In genomic region chr11:54812812-54813516, GRCm38 (mm10) we compare ENCODE assay signal across 11 mouse cellular contexts. TPM values are rescaled to one million over a fixed set of nuclear protein-coding genes. Genes with fewer than 3 reads are reported as not detected.
DNase-seq lines count a peak whose midpoint lies in the region; ATAC-seq lines count a peak whose summit lies in the region.
"Had no signal": no experiment of that assay in that cellular context is flagged by ENCODE, and none has a peak within 500 bp of the region (broad histone marks: within the 10 kb centered on the region; RNA-seq: fewer than 3 reads in every experiment).

No protein-coding gene starts in this region.

- peaks cover 25% of the 10 kb centered on the region for H3K4me1 ChIP-seq in embryonic facial prominence, embryonic 10.5 days
- peaks cover 10% of the 10 kb centered on the region for H3K4me1 ChIP-seq in midbrain, embryonic 14.5 days (ENCODE audit: control insufficient read depth, insufficient read depth, low read length)
- no peaks in the 10 kb centered on the region for H3K4me1 ChIP-seq in kidney, embryonic 14.5 days (ENCODE audit: control insufficient read depth, insufficient read depth, low read length)
- H3K4me1 ChIP-seq: embryonic facial prominence, embryonic 12.5 days had no signal

- no peaks in the 10 kb centered on the region for H3K27me3 ChIP-seq in embryonic facial prominence, embryonic 10.5 days (replicated peaks; ENCODE audit: low read depth, poor library complexity, severe bottlenecking)
- H3K27me3 ChIP-seq in midbrain, embryonic 14.5 days (ENCODE audit: control insufficient read depth, insufficient read depth, low read length) = no peaks in the 10 kb centered on the region
- no peaks in the 10 kb centered on the region for H3K27me3 ChIP-seq in kidney, embryonic 14.5 days (ENCODE audit: control insufficient read depth, insufficient read depth, low read length)
- H3K27me3 ChIP-seq: embryonic facial prominence, embryonic 12.5 days had no signal

- H3K36me3 ChIP-seq in embryonic facial prominence, embryonic 10.5 days (replicated peaks) = no peaks in the 10 kb centered on the region
- H3K36me3 ChIP-seq in midbrain, embryonic 14.5 days (ENCODE audit: control insufficient read depth, insufficient read depth, low read length) = no peaks in the 10 kb centered on the region
- no peaks in the 10 kb centered on the region for H3K36me3 ChIP-seq in kidney, embryonic 14.5 days (ENCODE audit: control insufficient read depth, insufficient read depth, low read length)
- H3K36me3 ChIP-seq: embryonic facial prominence, embryonic 12.5 days; G1E had no signal

- no peak overlapping the region for H3K9ac ChIP-seq in midbrain, embryonic 14.5 days (replicated peaks; ENCODE audit: low read length)
- H3K9ac ChIP-seq in kidney, embryonic 14.5 days (ENCODE audit: low read depth, low read length) = no peak overlapping the region
- H3K9ac ChIP-seq: embryonic facial prominence, embryonic 12.5 days had no signal

- DNase-seq in Muller cell, postnatal 12 days (ENCODE audit: inconsistent ontology term) = peak; percentile 72
- peak; percentile 25 for DNase-seq in embryonic facial prominence, embryonic 10.5 days (ENCODE audit: low spot score)
- peak; percentile 41 for DNase-seq in layer of hippocampus, adult 11-12 months (ENCODE audit: low spot score)
- peak; percentile 75 for DNase-seq in midbrain, embryonic 14.5 days
- DNase-seq in thymus, adult 18-20 months = no peak
- no peak for DNase-seq in spleen, postnatal 10 days (ENCODE audit: low spot score in 2 of 2)
- no peak for DNase-seq in kidney, adult 8-10 months
- DNase-seq: kidney, postnatal 10 days had no signal

- H3K27ac ChIP-seq in embryonic facial prominence, embryonic 10.5 days (replicated peaks) = peak overlapping the region; percentile 55; the same call in 1 of the 2 replicates
- peak overlapping the region; percentile 64 for H3K27ac ChIP-seq in midbrain, embryonic 14.5 days (replicated peaks; ENCODE audit: low read depth, low read length)
- no peak overlapping the region for H3K27ac ChIP-seq in kidney, embryonic 14.5 days (ENCODE audit: low read depth, low read length)
- H3K27ac ChIP-seq: embryonic facial prominence, embryonic 12.5 days had no signal

- no peak overlapping the region for H3K4me2 ChIP-seq in midbrain, embryonic 14.5 days (ENCODE audit: low read length)
- H3K4me2 ChIP-seq in kidney, embryonic 14.5 days (replicated peaks; ENCODE audit: low read depth, low read length) = no peak overlapping the region
- H3K4me2 ChIP-seq: embryonic facial prominence, embryonic 12.5 days had no signal

- peak; percentile 66; the same call in 1 of the 2 replicates for ATAC-seq in midbrain, embryonic 14.5 days (ENCODE audit: low FRiP score, low TSS enrichment)
- no peak for ATAC-seq in kidney, embryonic 14.5 days (ENCODE audit: low FRiP score, low TSS enrichment)

- no peak overlapping the region for H3K4me3 ChIP-seq in embryonic facial prominence, embryonic 10.5 days
- H3K4me3 ChIP-seq in midbrain, embryonic 14.5 days (replicated peaks; ENCODE audit: low read depth, low read length) = no peak overlapping the region
- H3K4me3 ChIP-seq in kidney, embryonic 14.5 days (ENCODE audit: low read length) = no peak overlapping the region
- H3K4me3 ChIP-seq: embryonic facial prominence, embryonic 12.5 days had no signal

- H3K9me3 ChIP-seq in embryonic facial prominence, embryonic 10.5 days = no peaks in the 10 kb centered on the region
- no peaks in the 10 kb centered on the region for H3K9me3 ChIP-seq in midbrain, embryonic 14.5 days (ENCODE audit: control insufficient read depth, low read length)
- H3K9me3 ChIP-seq in kidney, embryonic 14.5 days (ENCODE audit: control insufficient read depth, low read length) = no peaks in the 10 kb centered on the region
- H3K9me3 ChIP-seq: embryonic facial prominence, embryonic 12.5 days; G1E had no signal

- WGBS in embryonic facial prominence, embryonic 10.5 days = 62% methylated on average over 8 of the region's 8 CpGs
- 8% methylated on average over 8 of the region's 8 CpGs for WGBS in midbrain, embryonic 14.5 days
- 64% methylated on average over 8 of the region's 8 CpGs for WGBS in kidney, embryonic 14.5 days

RNA-seq across cellular contexts. Expression of gene Cdc42se2, which starts 25.5 kb away (rescaled TPM):
- 144 and 160 TPM in 2 replicates for polyA plus RNA-seq in embryonic facial prominence, embryonic 10.5 days (2016; fragmentation: Nextera tagmentation; extraction: Ambion mirVana)
- polyA plus RNA-seq in midbrain, embryonic 14.5 days (2014; fragmentation: Nextera tagmentation; extraction: Ambion mirVana) = 147 and 201 TPM in 2 replicates
- 59.3 and 110 TPM in 2 replicates for polyA plus RNA-seq in kidney, embryonic 14.5 days (2014; fragmentation: Nextera tagmentation; extraction: Ambion mirVana)

RNA-seq across cellular contexts. Expression of gene Lyrm7, which starts 47.8 kb away (rescaled TPM):
- 6.7 and 6.9 TPM in 2 replicates for polyA plus RNA-seq in embryonic facial prominence, embryonic 10.5 days (2016; fragmentation: Nextera tagmentation; extraction: Ambion mirVana)
- polyA plus RNA-seq in midbrain, embryonic 14.5 days (2014; fragmentation: Nextera tagmentation; extraction: Ambion mirVana) = 14.4 and 15.6 TPM in 2 replicates
- 6.7 and 9.6 TPM in 2 replicates for polyA plus RNA-seq in kidney, embryonic 14.5 days (2014; fragmentation: Nextera tagmentation; extraction: Ambion mirVana)

RNA-seq across cellular contexts. Expression of gene Hint1, which starts 53.2 kb away (rescaled TPM):
- 643 and 644 TPM in 2 replicates for polyA plus RNA-seq in embryonic facial prominence, embryonic 10.5 days (2016; fragmentation: Nextera tagmentation; extraction: Ambion mirVana)
- 751 and 917 TPM in 2 replicates for polyA plus RNA-seq in midbrain, embryonic 14.5 days (2014; fragmentation: Nextera tagmentation; extraction: Ambion mirVana)
- 720 and 912 TPM in 2 replicates for polyA plus RNA-seq in kidney, embryonic 14.5 days (2014; fragmentation: Nextera tagmentation; extraction: Ambion mirVana)

Comparison
In these comparisons a context has a peak if more than half of its experiments do, and no peak if none do; other contexts are left out.
1. DNase-seq: peak in Muller cell, postnatal 12 days (single experiment), embryonic facial prominence, embryonic 10.5 days (single experiment), layer of hippocampus, adult 11-12 months (single experiment) and midbrain, embryonic 14.5 days (single experiment); none in thymus, adult 18-20 months (0 of 2), spleen, postnatal 10 days (0 of 2) and kidney, adult 8-10 months (0 of 2).